Mouse (Mus musculus) cortical plate, adult 2 months (tissue): ENCODE data around the gene Ajap1. TPM values are rescaled to one million over a fixed set of nuclear protein-coding genes. Genes with fewer than 3 reads are reported as not detected.
A peak's percentile ranks its signal among the peaks of the same experiment; 100 is the strongest.

Source experiments
- H3K27ac ChIP-seq: fragments of 200-500 bp; 2 replicates; pipeline ENCODE4 v1.5.1; 2012; ENCODE audit warnings: low read length, control low read depth, inconsistent platforms; ENCODE audit not compliant: insufficient read depth
- H3K4me1 ChIP-seq: fragments of 200-500 bp; 2 replicates; pipeline ENCODE4 v1.6.1; 2011; ENCODE audit warnings: low read length; ENCODE audit not compliant: control insufficient read depth, insufficient read depth
- H3K4me3 ChIP-seq: fragments of 200-500 bp; 2 replicates; pipeline ENCODE4 v1.5.1; 2011; ENCODE audit warnings: mild to moderate bottlenecking, low read length, control low read depth; ENCODE audit not compliant: insufficient read depth
- CTCF ChIP-seq: fragments of 200-500 bp; IDR thresholded peaks from 2 replicates; pipeline ENCODE4 v1.5.1; 2011; ENCODE audit warnings: mild to moderate bottlenecking, control low read depth, low read length; ENCODE audit not compliant: insufficient read depth; ENCODE audit errors: extremely low read depth
- POLR2A ChIP-seq: fragments of 200-500 bp; IDR thresholded peaks from 2 replicates; pipeline ENCODE4 v1.6.1; 2011; ENCODE audit warnings: mild to moderate bottlenecking, low read length, control low read depth; ENCODE audit not compliant: insufficient read depth; ENCODE audit errors: extremely low read depth
- polyA plus RNA-seq: library from polyadenylated mRNA; depleted of rRNA; stranded (reverse); fragments of >200 nt; gene quantifications from 2 replicates; pipeline ENCODE4 v1.2.3, GENCODE M21; 2012

Ajap1 gene
- polyA plus RNA-seq, 1 experiment, result 29.2 TPM

DNA sequence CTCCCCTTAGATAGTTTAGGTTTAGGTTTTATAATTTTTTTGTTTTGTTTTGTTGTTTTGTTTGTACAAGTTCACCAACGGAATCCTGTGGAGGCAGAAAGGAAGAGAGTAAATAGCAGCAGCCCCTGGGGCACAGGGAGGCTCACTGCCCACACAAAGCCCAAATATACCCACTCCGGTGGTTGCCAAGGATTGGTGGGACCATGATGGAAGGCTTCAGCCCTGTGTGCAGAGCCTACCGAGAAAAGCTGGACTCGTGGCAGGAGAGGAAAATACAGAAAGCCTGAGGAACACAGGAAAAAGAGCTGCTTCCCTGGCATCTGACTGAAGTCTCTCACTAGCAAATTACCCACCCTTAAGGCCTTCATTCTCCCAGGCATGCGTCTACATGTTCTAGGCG lies 108.4 kb downstream of the Ajap1 start:
- H3K4me3 ChIP-seq, result no peak overlapping the region
- 0 out of 2 replicates have a peak, but pooled peaks cover 1% of the 10 kb centered on the region for H3K4me1 ChIP-seq
- no peak overlapping the region for H3K27ac ChIP-seq
- TF ChIP-seq CTCF, result no peak
- TF ChIP-seq POLR2A, result no peak

DNA sequence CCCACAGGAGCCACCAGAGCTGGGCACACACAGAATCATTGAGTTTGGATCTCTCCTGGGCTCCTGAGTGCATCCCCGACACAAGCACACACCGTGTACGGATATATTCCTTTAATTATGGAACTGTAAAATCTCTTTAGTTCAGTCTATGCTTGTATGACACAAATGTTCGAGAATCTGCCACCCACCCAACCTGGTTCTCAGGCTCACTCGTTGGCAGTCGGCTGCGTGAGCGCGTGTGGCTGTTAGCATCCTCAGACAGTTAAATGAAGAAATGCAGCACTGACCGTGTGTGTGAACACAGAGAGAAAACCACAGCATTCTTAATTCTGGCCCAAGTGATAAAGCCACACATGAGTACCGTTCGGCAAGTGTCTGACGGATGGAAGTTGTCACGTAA lies 109.5 kb downstream of the Ajap1 start:
- H3K4me1 ChIP-seq, result 0 out of 2 replicates have a peak, but pooled peaks cover 1% of the 10 kb centered on the region
- no peak for TF ChIP-seq POLR2A
- no peak for TF ChIP-seq CTCF
- H3K27ac ChIP-seq, result no peak overlapping the region
- H3K4me3 ChIP-seq, result no peak overlapping the region

GRCm38 (mm10) chr4:153368620-153369159 lies 113.9 kb downstream of the Ajap1 start:
- Histone ChIP-seq H3K27ac (no peak overlapping the region), H3K4me3 (no peak overlapping the region), H3K4me1 (0 out of 2 replicates have a peak, but pooled peaks cover 1% of the 10 kb centered on the region)
- no peak for TF ChIP-seq CTCF
- no peak for TF ChIP-seq POLR2A

DNA sequence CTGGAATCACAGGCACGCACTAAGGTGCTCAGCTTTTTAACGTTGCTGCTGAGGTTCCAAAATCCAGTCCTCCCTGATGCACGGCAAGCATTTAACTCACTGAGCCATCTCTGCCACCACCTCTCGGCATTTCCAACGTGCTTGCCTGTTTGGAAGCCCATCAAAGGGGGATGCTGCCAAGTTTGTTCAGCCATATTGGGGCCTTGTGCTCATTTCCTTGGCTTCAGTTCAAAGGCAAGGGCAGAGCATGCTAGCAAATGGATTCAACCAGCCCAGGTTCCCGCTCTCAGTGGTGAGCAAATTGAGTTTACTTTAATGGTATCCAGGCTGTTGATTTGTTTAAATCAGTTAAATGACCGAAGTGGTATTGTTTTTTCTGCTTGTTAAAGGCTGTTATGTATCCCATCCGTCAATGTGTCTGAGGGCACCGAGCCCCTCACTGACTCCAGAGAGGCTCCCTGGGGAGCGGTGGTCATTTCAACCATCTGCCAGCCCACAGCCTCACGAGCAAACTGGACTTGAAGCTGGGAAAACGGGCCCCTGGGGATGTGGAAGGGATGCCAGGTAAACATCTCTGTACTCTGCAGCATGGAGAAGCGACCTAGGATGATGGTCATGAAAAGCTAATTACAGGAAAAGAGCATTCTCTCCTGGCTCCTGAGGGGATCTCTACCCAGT lies 121.6 kb downstream of the Ajap1 start:
- Histone ChIP-seq H3K27ac (no peak overlapping the region), H3K4me3 (no peak overlapping the region), H3K4me1 (peaks cover 2% of the 10 kb centered on the region)
- TF ChIP-seq POLR2A (no peak), CTCF (no peak)

DNA sequence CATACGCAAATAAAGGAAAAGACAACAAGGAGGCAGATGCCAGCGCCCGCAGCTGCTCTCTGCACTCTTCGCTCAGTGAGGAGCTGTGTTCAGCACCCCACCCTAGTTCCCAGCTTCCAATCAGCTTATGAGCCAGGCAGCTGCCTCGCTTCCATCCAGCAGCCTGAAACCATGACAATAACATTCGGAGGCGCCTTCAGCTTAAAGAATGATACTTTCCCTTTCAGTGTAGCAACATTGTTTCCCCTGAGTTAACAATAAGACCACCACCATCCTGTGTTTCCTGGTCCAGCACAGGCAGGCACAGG lies 124.4 kb downstream of the Ajap1 start:
- H3K4me3 ChIP-seq, result no peak overlapping the region
- peaks cover 2% of the 10 kb centered on the region for H3K4me1 ChIP-seq
- TF ChIP-seq CTCF, result no peak
- no peak for TF ChIP-seq POLR2A
- H3K27ac ChIP-seq, result no peak overlapping the region

GRCm38 (mm10) chr4:153357539-153358242 lies 124.9 kb downstream of the Ajap1 start:
- Histone ChIP-seq H3K4me1 (peaks cover 2% of the 10 kb centered on the region), H3K4me3 (no peak overlapping the region), H3K27ac (no peak overlapping the region)
- TF ChIP-seq CTCF (no peak), POLR2A (no peak)

GRCm38 (mm10) chr4:153356236-153356635 lies 126.4 kb downstream of the Ajap1 start:
- TF ChIP-seq POLR2A (no peak), CTCF (no peak)
- no peak overlapping the region for H3K4me3 ChIP-seq
- H3K4me1 ChIP-seq, result peaks cover 2% of the 10 kb centered on the region
- no peak overlapping the region for H3K27ac ChIP-seq

GRCm38 (mm10) chr4:153344999-153345398 lies 137.6 kb downstream of the Ajap1 start:
- no peak overlapping the region for H3K4me3 ChIP-seq
- no peak overlapping the region for H3K27ac ChIP-seq
- no peak for TF ChIP-seq POLR2A
- TF ChIP-seq CTCF, result 0 out of 2 replicates have a peak, but pooled peaks have one; percentile 7
- H3K4me1 ChIP-seq, result no peaks in the 10 kb centered on the region

DNA sequence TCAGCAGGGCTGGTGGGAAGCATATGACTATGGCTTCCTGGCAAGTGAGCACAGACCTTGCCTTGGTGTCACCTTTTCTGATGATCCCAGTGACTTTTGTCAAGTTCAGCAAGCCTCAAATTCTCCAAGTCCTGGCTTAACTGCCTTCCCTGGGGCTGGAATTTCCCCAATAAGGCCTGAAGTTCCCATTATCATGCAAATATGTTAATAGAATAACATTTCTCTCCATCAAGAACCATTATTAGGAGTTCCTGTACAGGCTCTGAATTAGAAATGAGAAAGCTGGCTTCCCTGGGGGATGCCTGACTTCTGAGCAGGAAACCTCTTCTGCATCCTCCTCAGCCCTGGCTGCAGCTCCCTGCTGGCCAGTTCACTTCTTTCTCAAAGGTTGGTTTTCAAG lies 141.7 kb downstream of the Ajap1 start:
- H3K27ac ChIP-seq, result no peak overlapping the region
- no peak for TF ChIP-seq CTCF
- TF ChIP-seq POLR2A, result no peak
- no peaks in the 10 kb centered on the region for H3K4me1 ChIP-seq
- no peak overlapping the region for H3K4me3 ChIP-seq

DNA sequence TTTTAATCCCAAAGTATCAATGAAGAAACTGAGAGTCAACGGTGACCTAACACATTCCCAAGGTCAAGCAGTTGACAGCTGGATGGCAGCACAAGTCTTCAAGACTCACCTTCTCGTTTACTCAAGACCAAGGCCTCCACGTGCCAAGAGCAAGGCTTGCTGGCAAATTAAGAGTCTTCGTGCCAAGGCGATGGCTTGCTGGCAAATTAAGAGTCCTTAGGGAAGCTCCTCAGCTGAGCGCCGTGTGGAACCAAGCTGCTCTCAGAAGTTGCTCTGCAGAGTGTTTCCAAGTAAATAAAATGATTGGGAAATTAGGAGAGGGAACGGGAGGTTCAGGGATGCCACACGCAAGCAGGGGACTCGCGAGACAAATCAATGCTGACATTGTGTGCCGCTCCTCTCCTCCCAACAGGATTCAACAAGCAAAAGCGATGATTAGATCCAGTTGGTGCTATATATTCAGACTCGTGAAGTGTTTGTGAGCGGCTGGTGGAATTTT lies 147.3 kb downstream of the Ajap1 start:
- H3K27ac ChIP-seq, result no peak overlapping the region
- TF ChIP-seq CTCF (no peak), POLR2A (no peak)

DNA sequence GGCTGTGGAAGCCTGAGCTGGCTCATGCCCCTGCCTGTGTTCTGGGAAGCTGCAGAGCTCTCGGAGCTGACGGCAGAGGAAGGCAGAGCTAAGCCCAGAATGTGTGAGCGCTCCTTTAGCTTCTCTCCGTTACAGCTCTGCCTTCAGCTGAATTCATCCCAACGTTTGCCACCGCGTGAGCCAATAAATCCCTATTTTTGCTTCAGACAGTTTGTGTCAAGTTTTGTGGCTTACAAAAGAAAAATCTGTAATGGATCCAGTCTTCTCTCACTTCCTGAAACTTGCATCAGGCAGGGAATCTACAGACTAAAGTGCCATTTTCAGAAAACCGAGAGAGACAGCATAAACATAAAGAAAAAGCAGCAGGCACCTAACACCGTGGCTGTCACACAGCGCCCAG lies 154.8 kb downstream of the Ajap1 start:
- Histone ChIP-seq H3K4me1 (peaks cover 5% of the 10 kb centered on the region), H3K27ac (no peak overlapping the region), H3K4me3 (no peak overlapping the region)
- no peak for TF ChIP-seq CTCF

More for the DNA sequence above, 147.3 kb downstream of the Ajap1 start:
- H3K4me3 ChIP-seq, result no peak overlapping the region
- no peaks in the 10 kb centered on the region for H3K4me1 ChIP-seq
